Mouse (Mus musculus) CD4-positive, CD25-positive, alpha-beta regulatory T cell (primary cell): ENCODE measurements around the gene Kcnb1. TPM values are rescaled to one million over a fixed set of nuclear protein-coding genes. Genes with fewer than 3 reads are reported as not detected.

Experiments used
- polyA plus RNA-seq: library from polyadenylated mRNA; unstranded; fragments of 100-300 nt; shearing (Covaris generic); gene quantifications from one replicate; pipeline ENCODE4 v1.2.1, GENCODE M21; 2017

Gene Kcnb1
- polyA plus RNA-seq = 0.72 TPM

DNA sequence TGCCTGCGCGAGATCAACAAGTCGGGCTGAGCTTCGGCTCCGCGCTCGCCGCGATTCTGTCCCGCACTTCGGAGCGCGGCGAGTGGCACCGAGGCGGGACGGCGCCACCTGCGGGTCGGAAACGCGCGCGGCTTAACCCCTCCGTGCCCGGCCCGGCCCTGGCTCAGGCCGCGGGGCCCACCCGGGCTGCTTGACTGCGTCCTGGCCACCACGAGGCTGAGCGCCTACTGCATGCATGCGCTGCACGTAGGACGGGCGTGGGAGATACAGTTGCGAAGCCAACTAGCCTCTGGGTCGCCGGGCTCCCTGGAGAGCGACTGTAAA, at the start of gene Kcnb1:
Gene Kcnb1, minus strand, starts transcription at position 80 of the 324 bp plus-strand sequence.

DNA sequence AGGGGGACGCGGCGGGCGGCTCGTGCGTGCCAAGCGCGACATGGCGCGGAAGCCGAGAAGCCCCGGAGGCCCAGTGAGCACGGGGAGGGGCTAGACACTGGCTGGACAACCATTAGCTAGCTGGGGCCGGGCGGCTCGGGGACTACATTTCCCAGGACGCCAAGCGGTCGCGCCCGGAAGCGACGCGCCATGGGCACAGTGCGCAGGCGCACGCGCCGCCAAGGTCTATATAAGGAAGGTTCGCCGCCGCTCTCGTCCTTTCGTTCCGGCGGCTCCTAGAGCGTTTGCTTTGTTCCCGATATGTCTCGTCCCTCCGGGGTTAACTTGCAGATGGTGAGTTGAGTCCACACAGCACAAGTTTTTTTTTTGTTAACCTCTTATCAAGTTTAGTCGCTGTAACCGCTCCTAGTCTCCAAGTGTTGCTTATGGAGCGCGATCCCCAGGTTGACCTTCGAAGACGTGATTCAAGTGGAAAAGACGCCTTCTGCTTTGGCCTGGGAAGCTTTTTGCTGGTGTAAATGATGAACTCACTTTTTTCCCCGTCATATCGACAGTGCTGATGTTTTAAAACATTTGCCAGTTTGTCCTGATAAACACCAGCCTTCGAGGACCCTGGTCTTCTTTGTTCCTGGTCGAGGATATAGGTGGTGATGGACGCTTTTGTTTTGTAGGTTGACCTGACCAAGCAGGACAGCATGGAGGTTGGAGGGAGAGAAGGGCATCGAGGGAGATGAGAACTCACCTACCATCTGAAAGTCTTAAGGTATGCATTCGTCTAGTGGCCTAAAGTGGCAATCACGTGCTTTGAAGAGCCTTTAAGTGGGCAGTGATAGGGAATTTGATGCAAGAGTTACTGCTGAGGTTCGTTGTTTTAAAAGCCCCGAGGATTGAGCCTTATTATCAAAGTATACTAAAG, 126.7 kb downstream of the Kcnb1 start, which contains the start of gene Znfx1:
Gene Znfx1, minus strand, starts transcription at position 51 of the 916 bp plus-strand sequence.

Other genes with a start within 250 kb of the Kcnb1 start
- 72.2 TPM for gene Stau1, start 193.9 kb downstream of the Kcnb1 start, polyA plus RNA-seq
- 90.1 TPM for gene Ddx27, start 175.0 kb downstream of the Kcnb1 start, polyA plus RNA-seq
- gene Znfx1, start 127.1 kb downstream of the Kcnb1 start, polyA plus RNA-seq = 52.8 TPM
- gene Ptgis, start 50.4 kb upstream of the Kcnb1 start, polyA plus RNA-seq = not detected
- 26.4 TPM for gene B4galt5, start 159.0 kb upstream of the Kcnb1 start, polyA plus RNA-seq
- 69.8 TPM for gene Slc9a8, start 231.6 kb upstream of the Kcnb1 start, polyA plus RNA-seq